Comparison of ENCODE assay signal across 22 mouse cellular contexts in genomic region chr11:89600921-89601515, GRCm38 (mm10).
DNase-seq lines count a peak whose midpoint lies in the region; ATAC-seq lines count a peak whose summit lies in the region.
"Had no signal": no experiment of that assay in that cellular context is flagged by ENCODE, and none has a peak within 500 bp of the region (broad histone marks: within the 10 kb centered on the region; RNA-seq: fewer than 3 reads in every experiment).

No protein-coding gene starts in this region.

- no peak overlapping the region for H3K4me3 ChIP-seq in lung, embryonic 15.5 days
- no peak overlapping the region for H3K4me3 ChIP-seq in heart, embryonic 10.5 days
- H3K4me3 ChIP-seq: forebrain, embryonic 12.5 days; heart, embryonic 12.5 days; hindbrain, embryonic 12.5 days; limb, embryonic 12.5 days; liver, embryonic 12.5 days; midbrain, embryonic 12.5 days; neural tube, embryonic 12.5 days had no signal

- DNase-seq in frontal cortex, postnatal 25 days (ENCODE audit: low spot score in 2 of 2) = no peak
- peak; percentile 24 for DNase-seq in adrenal gland, postnatal 10 days
- peak; percentile 6 to 62 for DNase-seq in lung, postnatal 4 days
- no peak for DNase-seq in heart, embryonic 10.5 days (ENCODE audit: low spot score)
- DNase-seq: cerebellum, adult 18-20 months; cerebellum, postnatal 36 days; heart, postnatal 14 days; kidney, adult 9 months; thymus, postnatal 25 days had no signal

- H3K27ac ChIP-seq in lung, embryonic 15.5 days = peak overlapping the region; percentile 50; the same call in 1 of the 2 replicates
- no peak overlapping the region for H3K27ac ChIP-seq in heart, embryonic 10.5 days
- H3K27ac ChIP-seq: forebrain, embryonic 12.5 days; hindbrain, embryonic 12.5 days; limb, embryonic 12.5 days; liver, embryonic 12.5 days; macrophage; midbrain, embryonic 12.5 days; neural tube, embryonic 12.5 days had no signal

- no peaks in the 10 kb centered on the region for H3K9me3 ChIP-seq in lung, embryonic 15.5 days
- H3K9me3 ChIP-seq in heart, embryonic 10.5 days = no peaks in the 10 kb centered on the region
- H3K9me3 ChIP-seq: forebrain, embryonic 12.5 days; heart, embryonic 12.5 days; hindbrain, embryonic 12.5 days; limb, embryonic 12.5 days; liver, embryonic 12.5 days; midbrain, embryonic 12.5 days; neural tube, embryonic 12.5 days had no signal

- peaks cover 12% of the 10 kb centered on the region for H3K4me1 ChIP-seq in lung, embryonic 15.5 days
- H3K4me1 ChIP-seq in heart, embryonic 10.5 days = peaks cover 9% of the 10 kb centered on the region; the same call in 1 of the 2 replicates
- H3K4me1 ChIP-seq: forebrain, embryonic 12.5 days; hindbrain, embryonic 12.5 days; limb, embryonic 12.5 days; liver, embryonic 12.5 days; midbrain, embryonic 12.5 days; neural tube, embryonic 12.5 days had no signal

- H3K9ac ChIP-seq in lung, embryonic 15.5 days = no peak overlapping the region
- H3K9ac ChIP-seq: forebrain, embryonic 12.5 days; heart, embryonic 12.5 days; hindbrain, embryonic 12.5 days; limb, embryonic 12.5 days; liver, embryonic 12.5 days; midbrain, embryonic 12.5 days; neural tube, embryonic 12.5 days had no signal

- no peak overlapping the region for H3K4me2 ChIP-seq in lung, embryonic 15.5 days
- H3K4me2 ChIP-seq: forebrain, embryonic 12.5 days; heart, embryonic 12.5 days; hindbrain, embryonic 12.5 days; limb, embryonic 12.5 days; liver, embryonic 12.5 days; midbrain, embryonic 12.5 days; neural tube, embryonic 12.5 days had no signal

- H3K27me3 ChIP-seq in lung, embryonic 15.5 days = no peaks in the 10 kb centered on the region
- H3K27me3 ChIP-seq in heart, embryonic 10.5 days (ENCODE audit: insufficient read depth, poor library complexity, severe bottlenecking) = no peaks in the 10 kb centered on the region
- H3K27me3 ChIP-seq: forebrain, embryonic 12.5 days; heart, embryonic 12.5 days; hindbrain, embryonic 12.5 days; limb, embryonic 12.5 days; liver, embryonic 12.5 days; midbrain, embryonic 12.5 days; neural tube, embryonic 12.5 days had no signal

- H3K36me3 ChIP-seq in lung, embryonic 15.5 days = no peaks in the 10 kb centered on the region
- H3K36me3 ChIP-seq in heart, embryonic 10.5 days = no peaks in the 10 kb centered on the region
- H3K36me3 ChIP-seq: forebrain, embryonic 12.5 days; G1E; heart, embryonic 12.5 days; hindbrain, embryonic 12.5 days; limb, embryonic 12.5 days; liver, embryonic 12.5 days; midbrain, embryonic 12.5 days; neural tube, embryonic 12.5 days had no signal

- 21% methylated on average over 8 of the region's 8 CpGs for WGBS in lung, embryonic 15.5 days
- WGBS in heart, embryonic 10.5 days = 62% methylated on average over 8 of the region's 8 CpGs

- ATAC-seq in frontal cortex, adult (ENCODE audit: low TSS enrichment) = peak; percentile 76
- ATAC-seq in lung, embryonic 15.5 days (ENCODE audit: borderline replicate concordance, extremely low read depth, low FRiP score, low TSS enrichment) = peak; percentile 74
- no peak for ATAC-seq in megakaryocyte progenitor cell, adult 5-6 weeks (replicated peaks; ENCODE audit: poor library complexity)
- ATAC-seq: activated CD4-positive, CD25-positive, alpha-beta regulatory T cell, adult 4 months; liver, embryonic 12.5 days had no signal

Comparison
In these comparisons a context has a peak if more than half of its experiments do, and no peak if none do; other contexts are left out.
1. DNase-seq: peak in adrenal gland, postnatal 10 days (single experiment) and lung, postnatal 4 days (2 of 2); none in frontal cortex, postnatal 25 days (0 of 2) and heart, embryonic 10.5 days (single experiment).